Mouse (Mus musculus) forebrain, embryonic 12.5 days (tissue): Measurements from ENCODE around the gene C1s2. TPM values are rescaled to one million over a fixed set of nuclear protein-coding genes. Genes with fewer than 3 reads are reported as not detected.
"Not testable (repeated sequence)": the region's sequence is repeated elsewhere in the genome, so short reads cannot be mapped to it uniquely, and the experiment has no call there.

ENCODE experiments used
- ATAC-seq: fragments of 200-750 bp; cut with Nextera tagmentation; 2 replicates; pipeline ENCODE4 v1.8.0; 2017; ENCODE audit warnings: moderate TSS enrichment; ENCODE audit not compliant: low FRiP score
- H3K27ac ChIP-seq: fragments of 300-500 bp; sonication (generic); 2 replicates; pipeline ENCODE4 v1.5.1; 2016; ENCODE audit warnings: mild to moderate bottlenecking
- H3K27me3 ChIP-seq: fragments of 300-500 bp; sonication (generic); 2 replicates; pipeline ENCODE4 v1.6.1; 2016; ENCODE audit warnings: mild to moderate bottlenecking
- H3K36me3 ChIP-seq: fragments of 300-500 bp; sonication (generic); replicated peaks from 2 replicates; pipeline ENCODE4 v1.6.1; 2016; ENCODE audit warnings: mild to moderate bottlenecking
- H3K4me1 ChIP-seq: fragments of 300-500 bp; sonication (generic); 2 replicates; pipeline ENCODE4 v1.6.1; 2016
- H3K4me2 ChIP-seq: fragments of 300-500 bp; sonication (generic); 2 replicates; pipeline ENCODE4 v1.6.1; 2016; ENCODE audit warnings: mild to moderate bottlenecking, moderate library complexity
- H3K4me3 ChIP-seq: fragments of 300-500 bp; sonication (generic); replicated peaks from 2 replicates; pipeline ENCODE4 v1.5.1; 2016; ENCODE audit warnings: mild to moderate bottlenecking
- H3K9ac ChIP-seq: fragments of 300-500 bp; sonication (generic); 2 replicates; pipeline ENCODE4 v1.6.1; 2016; ENCODE audit warnings: mild to moderate bottlenecking
- H3K9me3 ChIP-seq: fragments of 300-500 bp; sonication (generic); 2 replicates; pipeline ENCODE4 v1.6.1; 2016
- WGBS: fragments of 180-500 bp; shearing (Covaris S2); methylation state at CpG from one replicate; pipeline ENCODE4 v1.1.7; 2016; 5-methylcytosine and 5-hydroxymethylcytosine counted together
- polyA plus RNA-seq: library from polyadenylated mRNA; unstranded; fragments of >200 nt; fragmentation: Nextera tagmentation; extraction: Ambion mirVana; gene quantifications from 2 replicates; pipeline ENCODE4 v1.2.1, GENCODE M21; 2016

The C1s2 gene
- 0.08 TPM in 2 replicates for polyA plus RNA-seq

DNA sequence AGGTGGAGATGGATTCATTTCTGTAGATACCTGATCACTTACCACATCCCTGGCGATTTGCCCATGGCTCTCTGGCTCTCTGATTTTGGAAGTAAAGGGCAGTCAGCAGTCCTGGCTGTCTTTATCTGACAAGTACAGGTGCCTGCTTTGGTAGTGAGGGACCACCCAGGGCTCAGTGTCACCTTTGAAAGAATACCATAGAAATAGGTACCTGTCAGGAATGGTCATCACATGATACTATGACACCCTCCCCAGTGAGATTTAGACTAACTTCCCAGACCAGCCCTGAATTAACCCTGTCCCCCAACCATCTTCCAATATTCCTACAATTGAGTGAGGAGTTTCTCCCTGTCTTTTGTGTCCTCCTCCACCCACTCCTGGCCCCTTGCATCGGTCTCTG lies at the start of gene C1s2:
Gene C1s2, minus strand, starts transcription at position 101 of the 400 bp plus-strand sequence.
- not testable (repeated sequence) for ATAC-seq, H3K27ac ChIP-seq, H3K9ac ChIP-seq, H3K4me2 ChIP-seq, H3K27me3 ChIP-seq, H3K4me3 ChIP-seq, H3K9me3 ChIP-seq, H3K36me3 ChIP-seq, H3K4me1 ChIP-seq
- WGBS: 82% methylated on average over 2 of the region's 2 CpGs

GRCm38 (mm10) chr6:124683591-124684417 lies 47.9 kb upstream of the C1s2 start:
- Histone ChIP-seq H3K36me3 (no peaks in the 10 kb centered on the region), H3K9me3 (no peaks in the 10 kb centered on the region), H3K4me1 (no peaks in the 10 kb centered on the region; the same call in 1 of the 2 replicates), H3K27me3 (no peaks in the 10 kb centered on the region), H3K27ac (no peak overlapping the region), H3K9ac (no peak overlapping the region), H3K4me2 (no peak overlapping the region), H3K4me3 (no peak overlapping the region)
- ATAC-seq: no peak
- WGBS: 92% methylated on average over 14 of the region's 14 CpGs

- not testable (repeated sequence) for H3K4me3 ChIP-seq, H3K27me3 ChIP-seq, H3K9ac ChIP-seq, H3K27ac ChIP-seq, H3K4me1 ChIP-seq, ATAC-seq, H3K4me2 ChIP-seq, H3K36me3 ChIP-seq, H3K9me3 ChIP-seq
- WGBS: 38% methylated on average over 6 of the region's 6 CpGs
Observed at GRCm38 (mm10) chr6:124682291-124682690, 46.4 kb upstream of the C1s2 start.

DNA sequence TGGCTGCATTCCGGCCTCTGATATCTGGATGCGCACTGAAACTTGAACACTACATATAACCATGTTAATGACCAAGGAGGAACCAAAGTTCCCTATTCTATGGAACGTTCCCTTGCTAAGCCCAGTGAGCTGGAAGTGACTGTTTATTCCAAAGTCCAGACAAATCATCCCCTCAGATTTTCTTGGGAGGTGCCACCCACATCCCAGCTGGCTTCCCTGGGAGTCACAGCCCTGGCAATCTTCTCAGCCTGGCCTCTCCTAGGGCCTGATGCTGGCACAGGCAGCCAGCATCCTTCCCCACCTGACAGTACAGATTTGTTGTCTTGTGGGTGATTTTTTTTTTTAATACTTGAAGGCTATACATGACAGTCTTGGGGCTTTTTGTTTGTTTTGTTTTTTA lies 43.6 kb upstream of the C1s2 start:
- no peak overlapping the region for H3K27ac ChIP-seq
- no peaks in the 10 kb centered on the region for H3K9me3 ChIP-seq
- no peak for ATAC-seq
- H3K4me3 ChIP-seq: no peak overlapping the region
- H3K4me2 ChIP-seq: no peak overlapping the region
- WGBS: 98% methylated on average over 3 of the region's 3 CpGs
- H3K27me3 ChIP-seq: no peaks in the 10 kb centered on the region
- no peak overlapping the region for H3K9ac ChIP-seq
- no peaks in the 10 kb centered on the region for H3K4me1 ChIP-seq
- no peaks in the 10 kb centered on the region for H3K36me3 ChIP-seq

DNA sequence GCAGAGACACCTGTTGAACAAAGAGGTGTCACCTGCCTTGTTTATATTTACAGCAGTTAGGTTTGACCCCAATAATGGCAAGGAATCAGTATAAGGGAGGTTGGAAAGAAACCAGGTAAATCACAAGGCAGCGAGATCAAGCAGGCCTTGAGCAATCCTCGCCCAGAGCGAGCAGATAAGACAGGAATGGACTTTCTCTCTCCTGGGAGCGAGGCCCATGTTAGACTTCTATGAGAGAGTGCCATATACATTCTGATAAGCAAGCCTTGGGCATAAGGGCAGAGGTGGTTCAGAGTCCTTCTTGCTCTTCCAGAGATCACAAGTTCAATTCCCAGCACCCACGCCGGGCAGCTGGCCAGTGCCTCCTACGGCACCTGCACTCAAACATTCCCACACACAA lies 42.9 kb upstream of the C1s2 start:
- no peak overlapping the region for H3K9ac ChIP-seq
- no peaks in the 10 kb centered on the region for H3K27me3 ChIP-seq
- no peak overlapping the region for H3K4me3 ChIP-seq
- no peaks in the 10 kb centered on the region for H3K4me1 ChIP-seq
- H3K36me3 ChIP-seq: no peaks in the 10 kb centered on the region; the same call in 1 of the 2 replicates
- 97% methylated on average over 7 of the region's 7 CpGs for WGBS
- H3K4me2 ChIP-seq: no peak overlapping the region
- ATAC-seq: no peak
- H3K9me3 ChIP-seq: no peaks in the 10 kb centered on the region
- no peak overlapping the region for H3K27ac ChIP-seq

- Histone ChIP-seq H3K9ac (no peak overlapping the region), H3K9me3 (no peaks in the 10 kb centered on the region), H3K36me3 (no peaks in the 10 kb centered on the region; the same call in 1 of the 2 replicates), H3K4me2 (no peak overlapping the region), H3K27me3 (no peaks in the 10 kb centered on the region), H3K4me3 (no peak overlapping the region), H3K4me1 (no peaks in the 10 kb centered on the region), H3K27ac (no peak overlapping the region)
- WGBS: 90% methylated on average over 6 of the region's 6 CpGs
- ATAC-seq: no peak
Observed at GRCm38 (mm10) chr6:124676171-124676570, 40.3 kb upstream of the C1s2 start.

- H3K36me3 ChIP-seq: no peaks in the 10 kb centered on the region; the same call in none of the 2 replicates
- H3K27ac ChIP-seq: no peak overlapping the region
- no peak for ATAC-seq
- H3K27me3 ChIP-seq: no peaks in the 10 kb centered on the region
- no peak overlapping the region for H3K4me2 ChIP-seq
- WGBS: 95% methylated on average over 7 of the region's 7 CpGs
- H3K9me3 ChIP-seq: no peaks in the 10 kb centered on the region
- no peak overlapping the region for H3K9ac ChIP-seq
- H3K4me3 ChIP-seq: no peak overlapping the region
- no peaks in the 10 kb centered on the region for H3K4me1 ChIP-seq
Observed at GRCm38 (mm10) chr6:124674591-124674990, 38.7 kb upstream of the C1s2 start.

DNA sequence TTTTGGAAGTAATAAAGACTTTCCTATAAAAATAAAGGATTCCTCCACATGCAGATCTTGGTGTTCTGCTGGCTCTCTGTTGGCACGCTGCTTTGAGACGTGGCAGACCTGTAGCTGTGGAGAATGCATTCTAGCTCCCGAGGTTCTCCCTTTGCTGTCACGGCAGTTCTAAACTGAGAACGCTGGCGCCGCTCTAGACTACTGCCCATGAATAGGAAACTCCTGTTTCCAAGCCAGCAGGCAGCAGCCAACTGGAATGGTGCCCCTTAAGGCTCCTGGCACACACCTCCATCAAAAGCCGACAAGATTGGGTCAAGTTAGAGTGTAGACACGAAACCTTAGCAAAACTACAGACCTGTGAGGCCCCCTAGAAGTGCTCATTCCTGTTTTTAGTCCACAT lies 37.7 kb upstream of the C1s2 start:
- Histone ChIP-seq H3K9ac (no peak overlapping the region), H3K9me3 (no peaks in the 10 kb centered on the region), H3K4me2 (no peak overlapping the region), H3K4me3 (no peak overlapping the region), H3K27ac (no peak overlapping the region), H3K27me3 (no peaks in the 10 kb centered on the region), H3K36me3 (no peaks in the 10 kb centered on the region; the same call in none of the 2 replicates), H3K4me1 (no peaks in the 10 kb centered on the region)
- WGBS: 93% methylated on average over 9 of the region's 9 CpGs
- no peak for ATAC-seq

- no peaks in the 10 kb centered on the region for H3K9me3 ChIP-seq
- WGBS: 53% methylated on average over 6 of the region's 6 CpGs
- no peak overlapping the region for H3K4me3 ChIP-seq
- no peaks in the 10 kb centered on the region; the same call in none of the 2 replicates for H3K36me3 ChIP-seq
- H3K4me2 ChIP-seq: no peak overlapping the region
- H3K27me3 ChIP-seq: no peaks in the 10 kb centered on the region
- H3K9ac ChIP-seq: no peak overlapping the region
- no peaks in the 10 kb centered on the region for H3K4me1 ChIP-seq
- ATAC-seq: no peak
- H3K27ac ChIP-seq: no peak overlapping the region
Observed at GRCm38 (mm10) chr6:124672100-124672499, 36.2 kb upstream of the C1s2 start.

GRCm38 (mm10) chr6:124670281-124670900 lies 34.5 kb upstream of the C1s2 start:
- ATAC-seq: no peak
- Histone ChIP-seq H3K27me3 (no peaks in the 10 kb centered on the region), H3K9me3 (no peaks in the 10 kb centered on the region), H3K4me2 (no peak overlapping the region), H3K27ac (no peak overlapping the region), H3K9ac (no peak overlapping the region), H3K4me1 (no peaks in the 10 kb centered on the region), H3K4me3 (no peak overlapping the region), H3K36me3 (no peaks in the 10 kb centered on the region; the same call in none of the 2 replicates)
- 93% methylated on average over 7 of the region's 7 CpGs for WGBS

- no peak for ATAC-seq
- Histone ChIP-seq H3K27ac (no peak overlapping the region), H3K4me3 (no peak overlapping the region), H3K36me3 (no peaks in the 10 kb centered on the region; the same call in none of the 2 replicates), H3K4me2 (no peak overlapping the region), H3K27me3 (no peaks in the 10 kb centered on the region), H3K9ac (no peak overlapping the region), H3K4me1 (no peaks in the 10 kb centered on the region), H3K9me3 (no peaks in the 10 kb centered on the region)
- 92% methylated on average over 11 of the region's 11 CpGs for WGBS
Observed at GRCm38 (mm10) chr6:124669234-124669859, 33.5 kb upstream of the C1s2 start.

GRCm38 (mm10) chr6:124665011-124665410 lies 29.1 kb upstream of the C1s2 start:
- no peak for ATAC-seq
- H3K4me3 ChIP-seq: no peak overlapping the region

More at GRCm38 (mm10) chr6:124665011-124665410, 29.1 kb upstream of the C1s2 start:
- H3K9ac ChIP-seq: no peak overlapping the region
- H3K9me3 ChIP-seq: no peaks in the 10 kb centered on the region
- no peak overlapping the region for H3K27ac ChIP-seq
- H3K4me1 ChIP-seq: peaks cover 6% of the 10 kb centered on the region; the same call in 1 of the 2 replicates
- no peak overlapping the region for H3K4me2 ChIP-seq
- H3K27me3 ChIP-seq: no peaks in the 10 kb centered on the region
- H3K36me3 ChIP-seq: no peaks in the 10 kb centered on the region
- 94% methylated on average over 10 of the region's 10 CpGs for WGBS
